Mouse (Mus musculus) spleen, adult 12 weeks (tissue): ENCODE measurements around the gene Zfp763.
"Not testable (repeated sequence)": the region's sequence is repeated elsewhere in the genome, so short reads cannot be mapped to it uniquely, and the experiment has no call there.

Experiments
- DNase-seq: peaks from one replicate; pipeline ENCODE4 v3.0.0; 2022; ENCODE audit warnings: low spot score

The Zfp763 gene

GRCm38 (mm10) chr17:33032900-33033891, at the start of gene Zfp763:
TSS of gene Zfp763 (minus strand) at chr17:33033402.
- peak; percentile 64 for DNase-seq

- no peak for DNase-seq
These were observed 34.8 kb upstream of the Zfp763 start, which contains the start of gene 4921501E09Rik for GRCm38 (mm10) chr17:33067958-33068357. TSS of gene 4921501E09Rik (minus strand) at chr17:33068058.

- no peak for DNase-seq
These were observed 29.8 kb upstream of the Zfp763 start for GRCm38 (mm10) chr17:33063001-33063400.

GRCm38 (mm10) chr17:33058791-33059190, 25.6 kb upstream of the Zfp763 start:
- no peak for DNase-seq

- no peak for DNase-seq
These were observed 826 bp downstream of the Zfp763 start for GRCm38 (mm10) chr17:33032376-33032775.

GRCm38 (mm10) chr17:33020434-33020833, 12.8 kb downstream of the Zfp763 start:
- DNase-seq, result not testable (repeated sequence)

GRCm38 (mm10) chr17:33008337-33008736, 24.9 kb downstream of the Zfp763 start:
- no peak for DNase-seq

- no peak for DNase-seq
These were observed 34.7 kb downstream of the Zfp763 start for GRCm38 (mm10) chr17:32998492-32998891.

GRCm38 (mm10) chr17:32992699-32993474, 40.3 kb downstream of the Zfp763 start, which contains the start of gene Zfp952:
TSS of gene Zfp952 (plus strand) at chr17:32993129.
- DNase-seq, result peak; percentile 68

GRCm38 (mm10) chr17:32991965-32992698, 41.1 kb downstream of the Zfp763 start:
- DNase-seq, result no peak

- DNase-seq, result no peak
These were observed 46.9 kb downstream of the Zfp763 start for GRCm38 (mm10) chr17:32986301-32986700.

GRCm38 (mm10) chr17:32981361-32981760, 51.8 kb downstream of the Zfp763 start:
- no peak for DNase-seq
